Mouse (Mus musculus) thymus, postnatal 4 days (tissue): Measurements from ENCODE around the gene Tmco4.

Experiments used
- DNase-seq: peaks from one replicate; pipeline ENCODE4 v3.0.0; 2021

Gene Tmco4

GRCm38 (mm10) chr4:139068287-139068686 lies 95.6 kb downstream of the Tmco4 start:
- DNase-seq = no peak

GRCm38 (mm10) chr4:139074060-139074459 lies 101.4 kb downstream of the Tmco4 start:
- DNase-seq = no peak

GRCm38 (mm10) chr4:139075041-139075711 lies 102.5 kb downstream of the Tmco4 start, which contains the start of gene Htr6:
Gene Htr6 (minus strand): TSS chr4:139075570.
- peak; percentile 29 for DNase-seq

- DNase-seq = no peak
These were observed 103.2 kb downstream of the Tmco4 start for GRCm38 (mm10) chr4:139075915-139076314.

GRCm38 (mm10) chr4:139078313-139078712 lies 105.6 kb downstream of the Tmco4 start:
- no peak for DNase-seq

- DNase-seq = no peak
These were observed 106.0 kb downstream of the Tmco4 start for GRCm38 (mm10) chr4:139078726-139079125.

GRCm38 (mm10) chr4:139079439-139079838 lies 106.8 kb downstream of the Tmco4 start:
- no peak for DNase-seq

- DNase-seq = no peak
These were observed 107.6 kb downstream of the Tmco4 start for GRCm38 (mm10) chr4:139080259-139080658.

GRCm38 (mm10) chr4:139081270-139081931 lies 108.7 kb downstream of the Tmco4 start:
- no peak for DNase-seq

GRCm38 (mm10) chr4:139082790-139083564 lies 110.3 kb downstream of the Tmco4 start:
- no peak for DNase-seq

- no peak for DNase-seq
These were observed 112.6 kb downstream of the Tmco4 start for GRCm38 (mm10) chr4:139085337-139085736.

- DNase-seq = peak; percentile 92
These were observed 113.3 kb downstream of the Tmco4 start for GRCm38 (mm10) chr4:139086037-139086436.

GRCm38 (mm10) chr4:139086984-139087383 lies 114.3 kb downstream of the Tmco4 start:
- no peak for DNase-seq

- no peak for DNase-seq
These were observed 116.4 kb downstream of the Tmco4 start for GRCm38 (mm10) chr4:139088982-139089671.

- DNase-seq = no peak
These were observed 117.7 kb downstream of the Tmco4 start for GRCm38 (mm10) chr4:139090303-139090940.

- no peak for DNase-seq
These were observed 118.4 kb downstream of the Tmco4 start for GRCm38 (mm10) chr4:139091066-139091465.

- DNase-seq = no peak
These were observed 119.0 kb downstream of the Tmco4 start for GRCm38 (mm10) chr4:139091478-139092355.

GRCm38 (mm10) chr4:139092356-139093195 lies 119.9 kb downstream of the Tmco4 start, which contains the start of gene Nbl1:
Gene Nbl1 (minus strand): TSS chr4:139092993.
- no peak for DNase-seq

- no peak for DNase-seq
These were observed 120.5 kb downstream of the Tmco4 start for GRCm38 (mm10) chr4:139093196-139093530.

- DNase-seq = no peak
These were observed 122.7 kb downstream of the Tmco4 start for GRCm38 (mm10) chr4:139095406-139095805.

GRCm38 (mm10) chr4:139096201-139096600 lies 123.5 kb downstream of the Tmco4 start:
- no peak for DNase-seq
